Mouse (Mus musculus): ENCODE data around the gene Ifit2.
"Not testable (repeated sequence)": the region's sequence is repeated elsewhere in the genome, so short reads cannot be mapped to it uniquely, and the experiment has no call there.

DNA sequence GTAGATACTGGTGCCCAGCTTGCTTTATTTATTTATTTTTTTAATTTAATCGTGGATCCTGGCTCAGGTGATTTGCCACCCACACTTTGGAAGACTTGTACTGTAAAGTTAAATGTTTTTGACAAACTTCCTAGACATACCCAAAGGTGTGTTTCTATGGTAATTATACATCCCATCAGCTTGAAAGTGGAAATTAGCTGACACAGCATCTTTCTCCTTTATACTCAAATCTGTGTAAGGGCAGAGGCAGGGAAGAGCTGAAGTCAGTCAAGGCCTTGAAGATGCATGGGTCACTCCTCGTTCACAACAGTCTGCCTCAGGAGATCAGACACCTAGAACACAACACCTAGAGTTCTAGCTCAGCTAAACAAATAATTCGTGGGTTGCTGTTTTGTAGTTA lies 59.6 kb downstream of the Ifit2 start:
- not testable (repeated sequence) for TF ChIP-seq CTCF (IDR thresholded peaks at IDR 0.05; ENCODE audit: borderline replicate concordance, extremely low read depth, insufficient read depth, insufficient read length); POLR2A (IDR thresholded peaks at IDR 0.05; ENCODE audit: borderline replicate concordance, extremely low read depth, insufficient read depth, insufficient read length, poor library complexity, severe bottlenecking)
